Mouse (Mus musculus): ENCODE measurements around the gene Gm11011.
"Not testable (repeated sequence)": the region's sequence is repeated elsewhere in the genome, so short reads cannot be mapped to it uniquely, and the experiment has no call there.

Gene Gm11011

DNA sequence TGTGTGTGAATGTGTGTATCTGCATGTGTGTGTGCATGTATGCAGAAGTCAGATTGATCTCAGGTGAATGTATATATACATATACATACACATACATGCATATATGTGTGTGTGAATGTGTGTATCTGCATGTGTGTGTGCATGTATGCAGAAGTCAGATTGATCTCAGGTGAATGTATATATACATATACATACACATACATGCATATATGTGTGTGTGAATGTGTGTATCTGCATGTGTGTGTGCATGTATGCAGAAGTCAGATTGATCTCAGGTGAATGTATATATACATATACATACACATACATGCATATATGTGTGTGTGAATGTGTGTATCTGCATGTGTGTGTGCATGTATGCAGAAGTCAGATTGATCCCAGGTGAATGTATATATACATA, at the start of gene Gm11011:
Gene Gm11011, minus strand, starts transcription at position 101 of the 400 bp plus-strand sequence.
- not testable (repeated sequence) for DNase-seq

DNA sequence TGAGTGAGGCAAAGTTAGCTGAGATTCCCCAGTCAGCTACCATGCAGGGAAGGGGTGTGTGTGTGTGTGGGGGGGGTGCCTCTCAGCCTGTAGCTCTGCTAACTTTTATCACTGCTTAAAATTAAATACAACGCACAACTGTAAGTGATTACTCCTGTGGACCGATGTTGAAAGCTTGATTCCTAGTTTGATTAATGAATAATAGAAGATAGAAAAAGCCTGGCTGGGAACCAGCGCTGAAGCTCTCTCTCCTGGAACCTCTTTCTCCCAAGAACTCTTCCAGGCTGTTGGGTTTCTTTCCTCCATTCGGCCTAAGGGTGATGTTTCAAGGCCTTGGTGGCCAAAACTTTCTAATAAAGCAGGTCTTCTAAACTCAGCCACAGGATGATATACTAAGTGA, 48.9 kb upstream of the Gm11011 start:
- DNase-seq: no peak

DNA sequence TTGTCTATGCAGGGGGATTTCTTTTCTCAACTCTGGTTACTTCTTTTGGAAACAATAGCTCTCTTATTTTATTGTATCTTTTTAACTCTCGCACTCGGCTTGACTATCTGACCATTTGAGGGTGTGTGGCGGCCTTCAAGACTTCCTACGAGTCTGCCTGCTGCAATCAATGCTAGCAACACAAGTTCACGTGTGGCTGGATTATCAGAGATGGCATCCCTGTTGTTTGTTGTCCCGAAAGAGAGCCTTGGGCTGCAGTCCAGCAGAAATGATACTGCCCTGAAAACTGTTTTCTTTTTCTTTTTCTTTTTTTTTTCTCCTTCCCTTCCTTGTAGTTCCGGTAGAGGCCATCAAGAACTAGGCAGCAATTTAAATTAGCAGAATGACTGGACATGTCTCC, 47.9 kb upstream of the Gm11011 start:
- no peak for DNase-seq

DNA sequence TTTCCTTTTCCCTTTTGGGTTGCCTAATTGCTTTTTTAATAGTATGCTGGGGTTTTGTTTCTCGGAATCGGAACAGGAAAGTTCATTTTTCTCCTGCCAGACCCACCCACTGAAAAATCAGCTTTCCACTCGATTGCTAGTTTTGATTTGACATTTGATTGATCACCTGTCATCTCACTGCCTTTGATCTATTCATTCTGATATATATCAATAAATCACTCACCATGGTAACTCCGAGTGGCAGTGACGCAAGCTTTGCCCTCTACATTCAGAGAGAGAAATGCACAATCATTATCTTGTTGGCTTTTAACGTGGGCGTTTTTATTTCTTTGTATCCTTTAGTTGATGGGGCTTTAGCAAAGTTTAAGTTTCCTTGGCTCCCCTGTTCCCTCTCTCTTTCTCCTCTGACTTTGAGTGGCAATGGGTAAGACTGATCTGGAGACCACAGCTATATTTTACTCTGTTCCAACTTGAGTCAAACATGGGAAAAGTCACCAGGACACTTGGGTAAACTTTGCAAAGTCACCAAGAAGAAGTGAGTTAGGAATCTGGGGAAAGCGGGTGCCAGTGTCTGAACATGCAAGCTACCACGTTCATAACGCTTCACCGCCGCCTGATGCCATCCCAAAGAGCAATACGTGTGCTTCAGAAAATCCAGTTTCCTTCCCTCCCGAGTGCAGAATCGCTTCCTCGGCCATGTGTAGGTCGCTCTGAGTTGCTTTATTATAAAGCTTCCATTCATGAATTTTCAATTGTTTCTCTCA, 47.3 kb upstream of the Gm11011 start:
- no peak for DNase-seq

DNA sequence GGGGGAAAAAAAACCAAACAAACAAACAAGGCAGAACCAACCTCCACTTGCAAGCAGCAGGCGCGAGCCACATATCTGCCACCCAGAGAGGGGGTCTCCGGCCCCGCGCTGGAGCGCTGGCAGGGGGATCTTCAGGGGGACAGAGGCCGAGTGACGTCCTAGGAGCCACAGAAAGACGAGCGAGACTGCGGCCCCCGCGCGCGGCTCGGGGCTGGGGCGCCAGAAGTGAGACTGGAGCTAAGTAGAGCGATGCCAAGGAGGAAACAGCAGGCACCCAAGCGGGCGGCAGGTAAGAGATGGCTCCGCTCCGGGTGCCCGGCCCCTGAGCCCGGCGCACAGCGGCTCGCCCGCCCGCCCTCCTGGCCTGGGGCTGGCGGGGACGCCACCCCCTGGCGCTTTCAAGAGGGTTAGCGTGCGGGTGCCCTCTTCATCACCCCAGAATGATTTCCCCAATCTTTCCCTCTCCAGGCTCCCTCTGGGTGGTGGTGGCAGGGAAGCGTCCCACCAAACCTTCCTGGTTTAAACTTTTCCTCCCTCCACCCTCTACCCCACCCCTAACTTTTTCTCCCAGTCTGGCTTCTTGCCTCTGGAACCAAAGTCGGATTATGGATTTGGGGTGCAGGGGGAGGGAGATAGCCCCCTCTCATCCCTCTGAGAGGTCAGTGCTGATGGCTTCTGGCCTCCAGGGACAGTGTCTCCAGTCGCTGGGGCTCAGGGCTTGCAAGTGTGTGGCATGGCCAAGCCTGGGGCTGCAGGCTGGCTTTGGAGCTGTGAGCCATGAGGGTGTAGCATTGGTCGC, 46.1 kb upstream of the Gm11011 start:
- DNase-seq: no peak

DNA sequence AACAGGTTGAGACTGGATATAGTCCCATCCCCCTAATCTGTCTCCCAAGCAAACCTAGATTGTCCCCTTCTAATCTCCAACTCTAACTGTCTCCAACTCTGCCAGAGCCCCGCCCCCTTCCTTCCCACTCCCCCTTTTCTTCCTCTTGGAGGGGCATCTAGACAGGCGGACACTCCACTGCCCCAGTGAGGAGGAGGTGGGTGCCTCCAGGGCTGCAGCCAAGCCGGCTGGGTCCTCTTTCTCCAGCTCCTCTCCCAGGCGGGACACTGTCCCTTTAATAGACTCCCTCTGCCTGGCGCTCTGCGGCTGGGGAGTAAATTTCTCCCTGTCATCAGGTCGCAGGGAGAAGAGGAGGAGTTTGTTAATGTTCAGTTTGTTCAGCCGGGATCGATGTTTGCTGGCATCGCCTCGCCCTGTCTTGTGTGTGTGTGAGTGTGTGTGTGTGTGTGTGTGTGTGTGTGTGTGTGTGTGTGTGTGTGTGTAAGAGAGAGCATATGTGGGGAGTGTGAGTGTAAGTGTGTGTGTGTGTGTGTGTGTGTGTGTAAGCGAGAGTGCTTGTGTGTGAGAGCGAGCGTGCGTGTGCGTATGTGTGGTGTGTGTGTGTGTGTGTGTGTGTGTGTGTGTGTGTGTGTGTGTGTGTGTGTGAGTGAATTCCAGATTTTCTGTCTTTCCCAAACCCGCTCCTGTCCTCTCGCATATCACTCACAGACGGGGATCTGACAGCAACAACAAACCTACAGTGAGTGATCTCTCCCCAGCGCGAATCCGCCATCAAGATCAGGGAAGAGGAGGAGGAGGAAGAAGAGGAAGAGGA, 45.0 kb upstream of the Gm11011 start, which contains the start of gene Tshz2:
Gene Tshz2, plus strand, starts transcription at position 676 of the 814 bp plus-strand sequence.
- DNase-seq: peak; percentile 13

DNA sequence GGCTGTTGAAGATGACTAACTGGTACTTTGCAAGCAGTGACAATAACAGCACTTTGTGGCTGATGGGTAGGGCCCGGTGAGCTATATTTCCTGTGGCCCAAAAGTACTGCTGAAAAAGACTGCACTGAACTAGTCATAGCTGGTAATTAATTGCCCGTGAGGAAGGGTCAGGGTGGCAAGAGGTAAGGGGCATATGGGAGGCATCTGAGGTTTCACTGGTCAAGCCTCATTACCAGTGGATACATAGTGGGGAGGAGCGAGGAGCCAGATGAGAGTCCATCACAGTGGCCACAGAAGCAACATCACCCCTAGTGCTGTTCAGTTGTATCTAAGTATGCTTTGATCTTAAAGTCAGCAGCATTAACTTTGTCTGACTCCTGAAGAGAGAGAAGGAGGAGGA, 42.5 kb upstream of the Gm11011 start:
- DNase-seq: no peak

DNA sequence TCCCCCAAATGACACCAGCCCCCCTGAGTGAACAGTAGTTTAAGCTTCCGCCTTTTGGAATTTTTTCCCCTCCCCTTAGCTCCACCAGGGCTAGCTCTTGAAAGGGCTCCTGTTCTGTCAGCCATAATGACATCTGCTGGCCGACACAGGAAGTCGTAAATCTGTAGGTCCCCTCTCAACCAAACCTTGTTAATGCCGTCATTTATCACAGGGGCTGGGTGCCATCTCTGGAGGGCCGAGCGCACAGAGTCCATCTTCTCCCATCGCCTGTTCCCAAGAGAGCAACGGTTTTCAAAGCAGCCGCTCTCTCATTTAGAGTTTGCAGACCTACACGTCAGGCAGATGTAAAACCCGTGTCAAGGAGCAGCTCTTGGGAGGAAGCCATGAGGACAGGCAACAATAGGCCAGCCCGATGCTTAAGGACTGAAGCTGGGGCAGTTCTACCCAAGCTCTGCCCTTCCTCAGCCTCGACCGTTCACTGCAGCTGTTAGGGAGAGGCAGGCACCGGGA, 33.7 kb upstream of the Gm11011 start:
- DNase-seq: no peak

DNA sequence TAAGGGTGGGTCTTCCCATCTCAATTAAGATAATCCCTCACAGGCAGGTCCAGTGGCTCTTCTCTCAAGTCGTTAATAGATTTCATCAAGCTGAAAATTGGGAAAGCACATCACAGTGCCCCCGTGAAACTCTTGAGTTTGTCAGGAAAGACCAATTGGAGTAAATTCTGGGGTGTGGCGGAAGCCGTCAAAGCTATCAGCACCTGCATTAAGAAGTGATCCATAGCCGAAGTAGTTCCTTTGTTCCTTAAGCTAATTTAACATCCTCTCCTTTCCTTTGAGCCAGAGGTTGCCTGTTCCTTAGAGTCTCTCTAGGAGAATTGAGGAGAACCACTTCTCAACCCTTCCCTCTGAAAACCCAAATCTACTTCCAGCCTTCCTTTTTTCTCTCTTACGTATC, 28.5 kb upstream of the Gm11011 start:
- no peak for DNase-seq

DNA sequence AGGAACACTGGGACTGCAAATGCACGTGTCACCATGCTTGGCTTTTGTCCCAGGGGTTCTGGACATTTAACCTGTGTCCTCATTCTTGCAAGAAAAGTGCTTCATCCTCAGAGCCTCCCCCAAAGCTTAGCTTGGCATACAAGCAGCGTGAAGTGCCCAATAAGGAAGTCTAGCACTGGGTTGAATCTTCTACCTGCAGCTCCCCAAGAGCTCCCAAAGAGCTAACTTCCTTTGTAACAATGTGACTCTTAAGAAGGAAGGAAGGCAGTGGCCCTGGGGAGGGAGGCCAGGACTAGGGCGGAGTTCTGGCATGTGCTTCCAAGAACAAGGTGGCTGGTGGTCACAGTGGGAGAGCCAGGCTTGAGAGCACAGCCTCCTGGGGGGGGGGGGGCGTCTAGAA, 27.1 kb upstream of the Gm11011 start:
- DNase-seq: no peak

DNA sequence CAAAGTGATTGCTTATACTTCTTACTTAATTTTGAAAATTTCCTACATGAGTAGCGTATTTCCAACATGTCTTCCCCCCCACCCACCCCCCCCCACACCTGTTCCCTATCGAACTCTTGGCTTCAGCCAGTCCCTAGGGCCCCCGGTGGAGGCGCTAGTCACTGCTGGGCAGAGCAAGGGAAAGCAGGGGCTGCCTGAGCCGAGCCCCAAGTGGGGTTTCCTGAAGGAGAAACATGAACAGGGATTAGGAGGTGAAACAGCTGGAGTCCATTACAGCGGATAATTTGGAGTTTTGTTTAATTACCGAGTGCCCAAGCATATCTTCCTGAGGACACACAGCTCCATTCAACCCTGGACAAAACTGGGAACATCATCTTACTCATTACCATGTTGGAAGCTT, 24.0 kb upstream of the Gm11011 start:
- DNase-seq: no peak

DNA sequence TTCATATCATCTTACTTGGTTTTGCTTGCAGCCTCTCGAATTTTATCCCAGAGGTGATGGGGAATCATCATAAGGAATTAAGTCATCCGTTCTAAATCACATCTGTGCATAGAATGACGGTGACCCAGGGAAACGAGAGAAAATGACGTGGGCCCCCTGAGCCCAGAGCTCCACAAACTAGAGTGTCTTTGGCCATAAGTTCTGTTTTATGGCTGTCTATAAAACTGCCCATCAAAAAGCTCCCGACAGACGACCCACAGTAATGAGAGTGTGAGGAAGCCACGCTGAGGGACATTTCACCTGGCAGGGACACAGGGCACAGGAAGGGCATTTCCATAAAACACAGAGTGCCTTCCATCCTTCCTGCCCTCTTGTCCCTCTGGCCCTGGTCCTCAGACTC, 23.3 kb upstream of the Gm11011 start:
- DNase-seq: no peak

DNA sequence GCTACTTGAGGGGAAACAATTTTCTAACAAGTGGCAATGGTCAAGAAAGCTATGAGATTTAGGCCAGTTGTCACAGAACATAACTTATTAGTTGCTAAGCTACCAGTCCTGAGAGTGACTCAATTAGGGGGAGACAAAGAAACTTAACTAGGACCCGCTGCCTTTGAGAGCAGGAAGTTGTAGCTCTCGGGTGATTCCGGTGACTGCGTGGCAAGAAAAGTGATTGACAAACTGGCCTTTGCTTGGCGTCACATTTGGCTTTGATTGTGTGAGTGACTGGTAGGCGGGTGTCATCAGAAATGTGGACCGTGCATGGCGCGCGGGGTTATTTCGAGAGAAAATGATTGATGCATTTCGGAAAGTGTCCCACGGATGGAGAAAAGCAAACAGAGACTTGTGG, 22.4 kb upstream of the Gm11011 start:
- no peak for DNase-seq

DNA sequence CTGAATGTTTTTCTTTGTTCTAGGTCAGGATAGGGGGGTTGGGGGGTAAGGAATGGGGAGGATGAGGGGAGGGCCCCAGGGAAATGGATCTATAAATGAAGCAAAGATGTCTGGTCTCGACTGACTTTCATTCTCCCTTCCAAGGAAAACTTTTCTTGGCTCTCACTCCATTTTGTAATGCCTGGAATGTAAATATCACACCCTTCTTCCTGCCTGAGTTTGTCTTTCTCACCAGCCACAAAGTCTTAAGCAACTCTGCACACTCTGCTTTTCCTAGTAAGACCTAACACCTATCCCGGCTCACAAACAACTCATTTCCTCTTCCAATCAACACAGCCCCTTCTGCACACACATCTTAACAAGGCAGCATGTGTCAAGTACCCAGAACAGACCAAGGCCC, 20.2 kb upstream of the Gm11011 start:
- no peak for DNase-seq

DNA sequence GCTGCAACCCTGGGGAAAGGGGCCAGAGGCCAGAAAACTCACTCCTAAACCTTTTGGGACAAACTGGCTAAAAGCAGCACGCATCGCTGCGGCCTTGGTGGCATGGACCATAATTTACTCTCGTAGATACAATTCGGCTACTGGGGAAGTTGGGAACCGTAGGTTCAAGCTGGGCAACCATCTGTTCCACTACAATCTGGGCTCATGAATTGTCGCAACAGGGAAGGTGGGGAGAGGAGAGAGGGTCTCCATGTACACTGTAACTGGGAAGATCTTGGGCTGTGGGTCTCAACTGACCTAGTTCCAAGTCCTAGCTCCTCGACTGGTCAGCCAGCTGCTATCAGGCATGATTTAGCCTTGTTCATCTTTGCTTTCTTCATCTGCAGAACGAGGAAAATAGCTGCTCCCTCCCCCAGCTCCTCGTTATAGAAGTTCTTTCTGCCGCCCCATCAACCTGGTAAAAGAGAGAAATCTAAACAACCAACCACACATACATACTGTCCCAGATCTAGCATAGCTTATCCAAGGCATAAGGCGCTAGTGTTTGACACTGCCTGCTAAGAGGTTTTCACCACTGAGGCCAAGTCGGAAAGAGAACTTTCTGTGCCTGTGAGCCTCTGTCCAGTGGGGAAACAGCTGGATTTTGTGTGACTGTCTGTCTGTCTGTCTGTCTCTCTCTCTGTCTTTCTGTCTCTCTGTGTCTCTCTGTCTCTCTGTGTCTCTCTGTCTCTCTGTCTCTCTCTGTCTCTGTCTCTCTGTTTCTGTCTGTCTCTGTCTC, 19.5 kb upstream of the Gm11011 start:
- no peak for DNase-seq

DNA sequence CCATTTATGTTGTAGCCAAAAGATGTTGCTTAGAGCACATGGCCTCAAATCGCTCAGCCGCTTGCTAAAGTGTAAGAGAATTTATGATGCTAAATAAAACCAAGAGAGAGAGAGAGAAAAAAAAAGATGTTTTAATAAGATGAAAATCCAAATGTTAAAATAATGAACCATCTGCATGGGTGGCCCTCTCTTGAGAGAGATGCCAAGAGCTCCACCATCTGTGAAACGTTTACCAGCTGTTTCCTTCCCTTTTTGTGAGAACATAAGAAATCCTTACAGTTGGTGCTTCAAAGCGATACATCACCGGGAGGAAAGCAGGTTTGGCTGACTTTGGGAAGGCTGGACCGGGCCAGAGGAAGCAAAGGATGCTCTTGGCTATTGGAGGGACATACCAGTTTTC, 12.6 kb upstream of the Gm11011 start:
- peak; percentile 84 for DNase-seq

DNA sequence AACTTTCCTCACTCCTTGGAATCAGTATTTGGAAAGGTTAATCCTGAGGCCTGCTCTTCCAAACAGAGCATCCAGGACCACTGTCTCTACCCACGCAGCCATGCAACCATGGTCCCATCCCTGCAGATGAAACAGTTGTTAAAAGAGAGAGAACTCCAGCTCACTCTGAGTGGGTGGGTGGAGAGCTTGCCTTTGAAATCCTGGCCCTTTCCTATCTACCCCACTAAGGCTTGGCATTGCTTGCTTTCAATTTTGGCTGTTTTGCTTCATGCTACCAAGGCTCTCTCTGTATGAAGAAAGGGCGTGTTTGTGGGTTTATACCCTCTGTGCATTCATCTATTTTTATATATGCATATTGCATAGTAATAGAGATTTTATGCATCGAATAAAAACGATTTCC, 12.0 kb upstream of the Gm11011 start:
- DNase-seq: peak; percentile 14

DNA sequence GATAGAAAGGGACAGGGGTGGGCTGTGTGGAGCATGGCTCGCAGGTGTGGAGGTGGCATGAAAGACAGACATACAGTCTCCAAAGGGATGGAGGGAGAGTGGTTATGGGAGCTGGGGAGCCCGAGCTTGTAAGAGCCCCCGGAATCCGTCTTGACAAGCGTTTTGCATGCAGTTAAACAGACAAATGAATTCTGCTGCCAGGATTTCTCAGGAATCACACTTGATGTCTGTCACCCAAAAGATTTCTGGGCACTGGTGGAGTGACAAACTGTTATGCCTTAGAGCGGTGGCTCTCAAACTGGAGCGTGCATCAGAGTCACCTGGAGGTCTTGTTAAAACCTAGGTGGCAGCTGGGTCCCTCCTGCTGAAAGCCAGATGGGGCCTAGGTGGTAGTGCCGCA, 10.4 kb upstream of the Gm11011 start:
- no peak for DNase-seq

DNA sequence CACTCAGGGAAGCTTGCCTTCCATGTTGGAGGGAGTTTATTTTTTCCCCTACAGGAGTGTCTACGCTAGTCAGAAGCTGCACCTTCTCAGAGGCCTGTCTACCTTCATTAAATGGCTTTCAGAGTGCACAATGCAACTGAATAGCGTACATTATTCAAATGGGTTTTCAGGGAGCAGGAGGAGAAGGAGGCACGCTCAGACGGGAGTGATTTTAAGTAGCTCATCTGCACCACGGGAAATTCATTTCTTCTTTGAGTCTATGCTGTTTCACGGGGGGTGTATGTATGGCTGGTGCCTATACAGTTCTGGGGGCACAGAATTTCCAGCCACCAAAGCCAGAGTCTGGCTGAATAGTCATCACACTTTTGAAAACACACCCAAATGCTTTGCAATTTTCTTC, 9.8 kb upstream of the Gm11011 start:
- no peak for DNase-seq

DNA sequence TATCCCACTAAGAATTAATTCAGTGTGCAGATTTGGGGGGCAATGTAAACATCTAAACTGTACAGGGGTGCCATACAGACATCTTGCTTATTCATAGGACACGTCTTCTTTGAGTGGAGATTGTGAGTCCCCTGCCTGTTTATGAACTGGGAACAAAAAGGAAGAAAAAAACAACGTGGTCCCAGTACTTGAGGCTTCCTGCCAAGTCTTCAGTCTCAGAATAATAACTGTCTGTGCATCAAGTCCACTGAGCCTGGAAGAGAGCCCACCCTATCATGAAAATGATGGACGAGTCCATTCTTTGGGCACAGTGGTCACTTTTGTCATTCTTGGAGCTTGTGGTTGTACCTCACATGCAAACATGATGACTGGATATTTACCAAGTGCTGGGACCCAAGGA, 6.2 kb upstream of the Gm11011 start:
- DNase-seq: no peak

DNA sequence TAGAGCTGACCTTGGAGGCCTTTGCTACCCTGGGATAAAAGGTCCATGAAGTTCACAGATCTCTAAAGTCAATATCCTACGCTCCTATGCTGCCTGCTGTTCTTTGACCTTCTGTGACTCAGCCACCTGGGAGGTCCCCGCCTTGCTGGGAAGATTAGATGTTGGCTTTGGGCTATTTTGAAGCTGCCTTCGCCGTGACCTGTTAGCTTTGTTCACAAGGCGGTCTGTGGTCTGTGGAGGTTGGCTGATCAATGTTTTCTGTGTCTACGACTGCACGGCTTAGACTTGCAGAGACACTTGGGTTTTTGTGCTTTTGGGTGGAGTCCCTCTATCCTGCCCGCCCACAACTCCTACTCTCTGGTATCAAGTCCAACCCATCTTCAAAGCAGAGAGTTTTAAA, 2.9 kb upstream of the Gm11011 start:
- DNase-seq: no peak

DNA sequence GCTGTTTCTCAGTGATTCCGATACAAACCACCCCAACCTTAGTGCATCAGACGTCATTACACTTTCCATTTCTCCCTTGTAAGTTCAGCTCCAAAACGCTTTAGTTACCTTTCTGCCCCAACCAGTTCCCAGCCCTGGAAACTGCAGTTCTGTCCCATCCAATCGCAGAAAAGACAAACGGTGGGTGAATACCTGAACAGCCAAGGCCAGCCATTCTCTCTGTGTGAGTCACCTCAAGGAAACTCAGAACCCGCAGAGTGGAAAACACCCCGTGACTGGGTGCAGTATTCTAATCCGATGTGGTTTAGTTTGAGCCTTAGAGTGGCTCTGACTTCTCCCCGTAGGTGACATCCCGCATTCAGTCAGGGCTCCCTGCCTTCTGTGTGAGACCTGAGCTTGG, 2.2 kb upstream of the Gm11011 start:
- no peak for DNase-seq

DNA sequence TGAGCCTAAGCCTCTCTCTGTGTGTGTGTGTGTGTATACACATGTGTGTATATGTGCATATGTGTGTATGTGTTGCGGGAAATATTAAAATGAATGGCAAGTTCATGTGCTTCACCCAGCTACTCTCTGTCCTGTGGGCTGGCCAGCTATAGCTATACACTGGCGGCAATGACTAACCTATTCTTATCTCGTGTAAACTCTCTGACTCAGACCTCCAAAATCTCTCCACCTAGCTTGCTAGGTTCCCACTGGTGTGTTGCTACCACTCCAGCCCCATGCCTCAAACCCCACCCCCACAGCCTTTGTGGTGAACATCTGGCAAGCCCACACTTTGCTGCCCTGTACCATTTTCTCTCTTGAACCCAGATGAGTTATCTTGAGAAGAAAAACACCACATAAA, 857 bp downstream of the Gm11011 start:
- DNase-seq: no peak

All from layer of hippocampus, adult 9-11 months (tissue).